Mouse (Mus musculus) gastrocnemius, postnatal 36 days (tissue): Measurements from ENCODE around the gene Tcf7l2. TPM values are rescaled to one million over a fixed set of nuclear protein-coding genes. Genes with fewer than 3 reads are reported as not detected.

Experiments used
- DNase-seq, 2 experiments: peaks; one replicate each; pipeline ENCODE4 v3.0.0; 2022
- intact Hi-C: fragments of 180-260 bp; cut with DNase I; formaldehyde crosslinking; loops from one replicate; pipeline ENCODE4 v1.15.1; 2025
- total RNA-seq, 2 experiments: library from RNA; stranded (reverse); gene quantifications; 2 replicates each; pipeline ENCODE4 v1.2.3; 2021

The Tcf7l2 gene
- total RNA-seq, 2 experiments from 2014 or later: 6.6 to 9.7 TPM

- intact Hi-C loops: no loop called here
- no peak for DNase-seq
These were observed 11.2 kb downstream of the Tcf7l2 start for GRCm38 (mm10) chr19:55752861-55753260.

- DNase-seq: no peak
- intact Hi-C loops: no loop called here
These were observed 12.7 kb downstream of the Tcf7l2 start for GRCm38 (mm10) chr19:55754303-55754702.

- intact Hi-C loops: no loop called here
- DNase-seq: no peak
These were observed 13.8 kb downstream of the Tcf7l2 start for GRCm38 (mm10) chr19:55755462-55755861.

- DNase-seq: no peak
- intact Hi-C loops: no loop called here
These were observed 15.1 kb downstream of the Tcf7l2 start for GRCm38 (mm10) chr19:55756707-55757106.

GRCm38 (mm10) chr19:55757403-55757802 lies 15.8 kb downstream of the Tcf7l2 start:
- intact Hi-C loops: no loop called here
- DNase-seq: no peak

- intact Hi-C loops: no loop called here
- no peak for DNase-seq
These were observed 16.5 kb downstream of the Tcf7l2 start for GRCm38 (mm10) chr19:55758158-55758557.

- intact Hi-C loops: no loop called here
These were observed 17.4 kb downstream of the Tcf7l2 start for GRCm38 (mm10) chr19:55759006-55759405.

GRCm38 (mm10) chr19:55761086-55761485 lies 19.5 kb downstream of the Tcf7l2 start:
- no peak for DNase-seq

More at GRCm38 (mm10) chr19:55759006-55759405, 17.4 kb downstream of the Tcf7l2 start:
- DNase-seq: no peak

GRCm38 (mm10) chr19:55762187-55762586 lies 20.6 kb downstream of the Tcf7l2 start:
- no peak for DNase-seq
- intact Hi-C loops: no loop called here

More at GRCm38 (mm10) chr19:55761086-55761485, 19.5 kb downstream of the Tcf7l2 start:
- intact Hi-C loops: no loop called here

- no peak for DNase-seq
- intact Hi-C loops: no loop called here
These were observed 24.2 kb downstream of the Tcf7l2 start for GRCm38 (mm10) chr19:55765814-55766213.

GRCm38 (mm10) chr19:55767104-55767503 lies 25.5 kb downstream of the Tcf7l2 start:
- no peak for DNase-seq
- intact Hi-C loops: no loop called here

GRCm38 (mm10) chr19:55767579-55767978 lies 26.0 kb downstream of the Tcf7l2 start:
- intact Hi-C loops: no loop called here

GRCm38 (mm10) chr19:55768246-55768645 lies 26.6 kb downstream of the Tcf7l2 start:
- intact Hi-C loops: no loop called here
- DNase-seq: no peak

More at GRCm38 (mm10) chr19:55767579-55767978, 26.0 kb downstream of the Tcf7l2 start:
- no peak for DNase-seq

GRCm38 (mm10) chr19:55768889-55769288 lies 27.3 kb downstream of the Tcf7l2 start:
- intact Hi-C loops: no loop called here
- no peak for DNase-seq

GRCm38 (mm10) chr19:55774334-55774733 lies 32.7 kb downstream of the Tcf7l2 start:
- intact Hi-C loops: no loop called here

GRCm38 (mm10) chr19:55774824-55775223 lies 33.2 kb downstream of the Tcf7l2 start:
- intact Hi-C loops: no loop called here
- no peak for DNase-seq

More at GRCm38 (mm10) chr19:55774334-55774733, 32.7 kb downstream of the Tcf7l2 start:
- no peak for DNase-seq

- peak; percentile 50 to 66 for DNase-seq
- intact Hi-C loops: no loop called here
These were observed 38.3 kb downstream of the Tcf7l2 start for GRCm38 (mm10) chr19:55779871-55780270.

GRCm38 (mm10) chr19:55781087-55781486 lies 39.5 kb downstream of the Tcf7l2 start:
- intact Hi-C loops: no loop called here
- DNase-seq: no peak

- DNase-seq: no peak
- intact Hi-C loops: no loop called here
These were observed 40.1 kb downstream of the Tcf7l2 start for GRCm38 (mm10) chr19:55781681-55782080.

- DNase-seq: no peak
- intact Hi-C loops: no loop called here
These were observed 43.3 kb downstream of the Tcf7l2 start for GRCm38 (mm10) chr19:55784796-55785418.

- no peak for DNase-seq
- intact Hi-C loops: no loop called here
These were observed 45.8 kb downstream of the Tcf7l2 start for GRCm38 (mm10) chr19:55787420-55787819.

- intact Hi-C loops: no loop called here
- DNase-seq: no peak
These were observed 46.8 kb downstream of the Tcf7l2 start for GRCm38 (mm10) chr19:55788285-55788904.
